Mouse (Mus musculus) thymus, postnatal 36 days (tissue): Measurements from ENCODE around the gene Fmn2.

Experiments
- DNase-seq, 2 experiments: peaks; one replicate each; pipeline ENCODE4 v3.0.0; 2022; ENCODE audit warnings: mixed read lengths in 2 of 2

Fmn2 gene

DNA sequence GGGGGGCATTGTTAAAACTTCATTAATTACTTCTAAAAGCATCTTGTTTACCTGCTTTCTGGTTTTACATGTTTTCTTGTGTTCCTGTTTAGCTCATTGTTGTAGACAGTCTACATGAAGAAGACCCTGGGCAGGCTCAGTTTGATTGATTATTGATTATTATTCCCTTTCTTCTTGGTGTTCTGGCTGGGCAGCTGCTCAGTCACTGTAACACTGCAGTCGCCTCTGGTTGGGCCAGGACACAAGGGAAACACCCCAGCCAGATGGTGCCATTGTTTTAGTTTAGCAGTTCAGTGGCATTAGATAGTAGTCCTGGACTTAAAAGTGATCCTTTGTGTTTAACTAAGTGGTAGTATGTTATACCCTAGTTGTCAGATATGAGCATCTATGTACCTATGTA is 167.5 kb downstream of the Fmn2 start:
- DNase-seq: no peak

GRCm38 (mm10) chr1:174670846-174671245 is 169.2 kb downstream of the Fmn2 start:
- no peak for DNase-seq

GRCm38 (mm10) chr1:174674586-174674985 is 173.0 kb downstream of the Fmn2 start:
- DNase-seq: no peak

DNA sequence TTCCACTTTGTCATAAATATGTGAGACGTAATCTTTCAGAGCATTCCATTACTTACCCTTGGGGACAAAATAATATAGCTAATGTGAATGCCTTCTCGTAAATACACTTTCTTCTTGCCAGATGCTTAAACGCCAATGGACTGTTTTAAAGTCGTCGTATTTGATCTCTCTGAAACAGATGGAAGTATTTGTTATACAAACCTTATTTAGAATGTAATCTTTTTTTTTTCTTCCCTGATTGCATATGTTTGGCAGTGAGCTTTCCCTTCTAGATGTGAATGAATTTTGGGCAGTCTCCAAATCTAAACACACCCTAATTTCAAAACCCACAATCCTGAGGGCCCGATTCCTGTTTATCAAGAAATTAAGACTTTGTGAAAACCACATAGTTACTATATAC is 173.7 kb downstream of the Fmn2 start:
- no peak for DNase-seq

DNA sequence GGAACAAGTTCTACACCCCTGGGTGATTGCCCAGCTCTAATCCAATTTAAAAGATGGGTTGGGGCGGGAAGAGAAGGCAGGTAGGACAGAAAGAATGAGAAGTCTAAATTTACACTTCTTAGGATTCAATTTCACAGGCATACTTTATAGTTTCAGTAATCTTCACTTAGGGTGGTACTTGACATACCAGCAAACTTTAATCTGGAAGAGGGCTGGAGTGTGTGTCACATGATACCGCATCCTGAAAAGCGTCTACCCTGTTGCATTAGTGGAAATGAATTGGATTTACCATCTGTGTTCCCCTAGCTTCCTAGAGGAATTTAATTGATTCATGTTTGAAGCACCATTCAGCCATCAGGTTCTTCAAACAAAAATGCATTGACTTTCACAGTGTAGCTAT is 174.6 kb downstream of the Fmn2 start:
- DNase-seq: no peak

DNA sequence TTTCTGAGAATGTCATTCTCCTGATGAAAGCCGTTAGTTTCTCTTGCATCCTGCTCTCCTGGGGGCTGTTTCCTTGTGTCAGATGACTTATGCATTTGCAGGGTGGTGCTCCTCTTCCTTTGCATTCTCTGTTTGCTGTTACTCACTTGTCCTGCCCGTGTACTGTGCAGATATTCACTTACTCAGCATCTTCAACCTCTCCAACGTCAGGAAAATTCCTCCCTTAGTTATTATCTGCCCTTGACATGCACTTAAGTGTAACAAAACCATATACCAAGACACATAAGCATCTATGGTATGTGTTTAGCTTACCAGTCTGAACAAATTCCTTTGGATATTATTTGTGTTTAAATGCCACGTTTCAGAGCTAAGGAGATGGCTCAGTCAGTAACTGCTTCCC is 175.6 kb downstream of the Fmn2 start:
- no peak for DNase-seq

- DNase-seq: no peak
Measured at GRCm38 (mm10) chr1:174689301-174689700, 187.7 kb downstream of the Fmn2 start.

DNA sequence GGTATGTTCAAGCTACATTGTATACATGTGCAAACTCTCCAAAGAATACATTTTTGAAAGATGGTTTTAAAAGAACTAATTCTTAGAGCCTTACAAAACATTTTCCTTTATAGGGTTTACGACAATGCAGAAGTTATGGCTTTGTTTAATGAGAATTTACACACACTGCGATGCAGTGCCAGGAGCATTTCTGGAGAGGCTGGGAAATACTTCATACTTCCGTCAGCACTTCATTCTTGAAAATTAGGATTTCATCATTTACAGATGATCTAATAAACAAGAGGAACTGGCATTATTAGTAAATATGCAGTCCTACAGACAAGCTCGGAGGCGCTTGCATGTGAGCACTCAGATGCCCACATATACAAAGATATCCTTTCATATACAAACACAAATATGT is 199.2 kb downstream of the Fmn2 start:
- DNase-seq: no peak

- DNase-seq: no peak
Measured at GRCm38 (mm10) chr1:174701835-174702234, 200.2 kb downstream of the Fmn2 start.

DNA sequence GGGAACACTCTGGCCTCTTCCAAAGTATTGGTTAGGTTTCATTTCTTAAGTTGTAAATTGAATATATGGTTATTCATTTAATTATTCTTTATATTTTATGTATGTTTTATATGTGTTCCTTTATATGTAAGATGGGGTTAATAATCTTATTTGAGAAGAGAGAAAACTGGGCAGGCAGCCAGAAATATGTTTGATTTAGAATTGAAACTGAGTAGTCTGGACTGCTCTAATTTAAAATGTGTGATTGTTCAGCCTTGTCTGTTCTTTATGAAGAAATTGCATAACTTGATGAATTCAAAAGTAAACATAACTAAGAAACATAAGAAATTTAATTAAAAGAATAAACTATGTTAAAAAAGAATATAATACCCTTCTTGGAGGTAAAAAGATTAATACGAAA is 202.3 kb downstream of the Fmn2 start:
- DNase-seq: no peak

GRCm38 (mm10) chr1:174719729-174720458 is 218.3 kb downstream of the Fmn2 start:
- DNase-seq: no peak

DNA sequence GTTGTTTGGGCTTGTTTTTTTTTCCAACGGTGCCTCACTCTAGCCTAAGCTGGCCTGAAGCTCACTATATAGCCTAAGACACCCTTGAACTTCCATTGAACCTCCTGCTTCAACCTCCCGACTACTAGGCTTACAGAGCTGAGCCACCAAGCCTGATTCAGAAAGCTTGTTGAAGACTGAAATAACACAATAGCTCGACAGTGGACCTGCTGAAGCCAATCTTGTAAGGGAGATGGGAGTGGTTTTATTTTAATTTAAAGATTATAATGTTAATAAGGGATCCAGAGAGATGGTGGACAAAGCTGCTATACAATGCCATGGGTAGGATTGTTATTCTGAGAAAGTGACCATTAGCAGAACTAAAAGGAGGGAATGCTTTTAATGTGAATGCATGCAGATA is 227.1 kb downstream of the Fmn2 start:
- no peak for DNase-seq

DNA sequence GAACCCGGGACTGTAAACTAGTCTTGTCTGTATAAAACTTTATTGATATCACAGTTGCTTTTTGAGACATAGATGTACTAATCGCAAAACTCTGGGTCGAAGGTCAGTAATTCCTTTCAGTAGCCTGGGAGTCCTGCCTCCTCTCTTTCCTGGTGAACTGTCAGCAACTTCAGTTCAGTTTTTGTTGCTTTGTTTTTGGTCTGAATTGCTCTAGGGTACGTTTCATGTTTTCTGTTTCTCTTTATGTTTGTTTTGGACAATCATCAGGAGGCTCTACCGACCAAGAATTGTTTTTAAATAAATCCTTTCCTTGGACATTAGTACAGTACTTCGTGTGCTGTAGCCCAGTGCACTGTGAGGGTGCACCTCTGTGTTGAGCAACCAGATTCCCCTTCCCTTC is 231.1 kb downstream of the Fmn2 start:
- no peak for DNase-seq

DNA sequence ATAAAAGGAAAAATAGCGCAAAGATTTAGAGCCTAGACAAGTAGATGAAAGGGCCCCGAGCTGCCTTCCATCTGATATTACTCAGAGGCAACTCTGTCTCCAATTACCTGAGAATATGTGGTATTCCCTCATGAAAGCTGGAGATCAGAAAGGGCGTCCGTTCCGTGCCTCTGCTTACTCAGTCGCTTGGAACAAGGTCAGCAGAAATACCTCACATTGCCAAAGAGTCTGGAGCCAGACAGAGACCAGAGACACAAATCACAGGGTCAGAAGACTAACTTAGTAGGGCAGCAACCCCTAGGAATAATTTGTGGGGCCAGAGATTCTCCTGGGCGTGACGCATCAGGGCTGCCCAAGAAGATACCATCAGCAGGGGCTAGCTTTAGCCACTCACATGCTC is 237.3 kb downstream of the Fmn2 start:
- DNase-seq: no peak

DNA sequence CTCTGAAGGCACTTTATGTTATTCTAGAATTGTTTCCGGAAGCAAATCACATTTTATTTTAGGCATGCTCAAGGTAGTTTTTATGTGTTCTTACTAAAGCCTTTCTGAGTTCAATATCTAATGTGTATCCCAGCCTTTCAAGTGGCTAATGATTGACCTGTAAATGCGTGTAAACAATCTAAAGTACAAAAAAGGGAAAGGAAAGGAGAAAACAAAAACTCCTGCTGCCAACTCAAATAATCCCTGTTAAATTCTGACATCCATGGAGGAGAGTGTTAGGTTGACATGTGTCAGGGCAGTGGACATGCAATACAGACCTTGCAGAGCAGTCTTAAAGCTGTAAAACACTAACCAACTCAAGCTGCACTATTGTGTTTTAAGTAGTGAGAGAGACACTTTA is 241.0 kb downstream of the Fmn2 start:
- DNase-seq: no peak

DNA sequence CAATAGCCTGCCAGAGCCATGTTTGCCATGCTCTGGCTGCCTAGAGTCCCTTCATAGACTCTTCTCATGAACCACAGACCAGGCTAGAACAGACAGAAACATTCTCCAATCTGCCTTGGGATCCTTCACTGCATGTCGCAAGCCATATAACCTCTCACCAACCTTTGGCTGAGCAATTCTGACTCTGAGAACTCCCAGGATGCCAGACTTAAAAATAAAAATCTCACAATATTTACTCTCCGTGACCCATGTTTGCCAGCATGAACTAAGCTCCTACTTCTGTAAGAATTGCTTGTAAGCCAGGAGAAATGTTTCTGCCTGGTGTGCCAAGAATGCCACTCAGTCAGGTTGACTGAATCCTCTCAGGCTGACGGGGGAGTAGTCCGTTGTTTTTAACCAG is 246.9 kb downstream of the Fmn2 start:
- DNase-seq: no peak

GRCm38 (mm10) chr1:174750893-174751461 is 249.4 kb downstream of the Fmn2 start:
- no peak for DNase-seq

DNA sequence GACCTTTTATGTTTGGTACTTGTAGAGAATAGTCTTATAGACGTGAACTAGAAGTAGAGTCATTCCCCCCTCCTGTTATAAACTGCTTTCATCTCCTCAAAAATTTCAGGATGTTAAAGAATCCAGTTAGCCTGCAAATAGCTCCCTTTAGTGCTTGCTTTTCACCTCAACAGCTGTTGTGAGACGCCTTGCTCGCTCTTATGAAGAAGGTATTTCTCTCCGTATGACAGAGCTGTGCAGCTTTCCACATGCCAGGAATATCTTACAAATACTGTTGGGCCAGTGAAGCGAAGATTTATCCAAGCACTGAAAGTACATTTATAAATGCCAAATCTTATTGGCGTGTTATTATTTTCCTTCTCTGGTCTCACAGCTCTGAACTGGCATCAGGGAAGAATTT is 257.7 kb downstream of the Fmn2 start:
- no peak for DNase-seq

- no peak for DNase-seq
Measured at GRCm38 (mm10) chr1:174765757-174766156, 264.1 kb downstream of the Fmn2 start.

DNA sequence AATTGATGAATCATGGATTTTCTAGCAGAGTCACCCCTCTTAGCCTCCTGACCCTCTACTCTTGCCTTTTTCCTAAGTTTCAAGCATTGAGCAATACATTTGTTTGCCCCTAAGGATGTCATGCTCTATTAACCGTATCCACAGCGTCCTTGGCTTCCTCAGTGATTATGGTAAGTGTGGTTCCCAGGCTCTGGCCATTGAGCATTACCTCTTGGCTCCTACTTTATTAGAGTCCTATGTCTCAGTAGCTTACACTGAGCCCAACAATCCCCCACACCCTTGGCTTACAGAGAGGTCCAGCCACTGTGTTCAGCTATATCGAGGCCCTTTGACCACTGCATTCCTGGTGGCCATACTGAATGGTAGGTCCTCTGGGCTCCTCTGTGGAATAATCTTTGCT is 265.2 kb downstream of the Fmn2 start:
- no peak for DNase-seq

DNA sequence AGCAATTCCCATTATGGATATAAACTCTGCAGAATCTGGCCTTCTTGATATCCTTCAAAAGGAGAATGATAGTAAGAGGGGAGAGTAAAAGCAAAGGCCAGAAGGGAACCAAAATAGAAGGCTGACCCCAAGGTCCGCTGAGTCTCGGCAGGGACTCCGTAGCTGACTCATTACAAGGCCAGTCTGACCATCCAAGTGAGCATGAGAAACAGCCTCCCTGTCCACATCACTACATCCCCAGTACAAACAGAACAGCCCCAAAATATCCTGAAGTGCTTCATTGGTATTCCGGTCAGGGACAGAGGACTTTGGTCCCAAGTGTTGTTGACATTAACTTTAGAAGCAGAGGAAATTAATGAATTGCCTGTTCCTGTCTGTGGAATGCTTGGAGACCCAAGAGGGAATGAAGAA is 270.3 kb downstream of the Fmn2 start:
- no peak for DNase-seq

GRCm38 (mm10) chr1:174781037-174781436 is 279.4 kb downstream of the Fmn2 start:
- DNase-seq: no peak

DNA sequence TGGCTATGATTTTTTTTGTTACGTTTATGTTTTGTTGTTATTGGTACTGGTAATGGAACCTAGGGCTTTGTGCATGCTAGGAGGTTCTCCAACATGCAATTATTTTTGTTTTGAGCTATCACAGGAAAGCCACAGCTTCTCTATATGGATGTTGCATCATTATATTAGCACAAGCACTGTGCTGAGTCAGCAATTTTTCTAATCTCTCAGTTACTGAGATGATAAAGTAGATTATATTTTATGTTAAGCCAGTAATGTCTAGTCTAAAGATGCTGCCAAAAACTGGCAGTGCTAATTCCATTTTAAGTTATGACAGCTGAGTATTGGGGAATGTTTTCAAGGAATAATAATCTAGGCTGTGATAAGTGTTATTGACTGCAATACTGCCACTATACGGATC is 287.0 kb downstream of the Fmn2 start:
- no peak for DNase-seq

GRCm38 (mm10) chr1:174811846-174812245 is 310.2 kb downstream of the Fmn2 start:
- no peak for DNase-seq

DNA sequence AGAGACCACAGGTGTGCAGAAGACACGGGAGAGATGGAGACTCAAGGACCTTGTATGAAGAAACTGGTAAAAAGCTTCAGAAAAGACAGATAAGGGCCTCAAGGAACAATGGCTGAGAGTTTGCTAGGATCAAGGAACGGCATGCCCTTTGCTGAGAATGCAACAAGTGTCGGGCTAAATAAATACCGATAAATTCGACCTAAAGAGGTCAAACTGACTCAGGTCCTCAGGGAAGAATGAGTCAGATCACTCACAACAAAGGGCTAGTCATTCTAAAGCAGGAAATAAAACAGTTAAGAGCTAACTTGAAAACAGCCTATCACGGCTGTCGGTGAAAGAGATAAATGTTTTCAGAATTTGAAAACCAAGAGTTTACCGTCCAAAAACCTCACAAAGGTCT is 324.9 kb downstream of the Fmn2 start:
- no peak for DNase-seq
